Mouse (Mus musculus): Measurements from ENCODE around the gene Vps8. TPM values are rescaled to one million over a fixed set of nuclear protein-coding genes. Genes with fewer than 3 reads are reported as not detected.

Vps8 gene
- total RNA-seq (2021), result 10 to 100 TPM; 57.2 to 61.5 TPM

- DNase-seq (ENCODE audit: extremely low spot score in 1 of 2, low spot score in 2 of 2), result peak; percentile 86 to 95
- intact Hi-C loops (cut with DNase I), result no loop called here
These were observed at the start of gene Vps8 for GRCm38 (mm10) chr16:21422645-21423545. Gene Vps8 (plus strand): TSS chr16:21423118.

GRCm38 (mm10) chr16:21373316-21373960, 49.5 kb upstream of the Vps8 start:
- intact Hi-C loops (cut with DNase I), result no loop called here
- no peak for DNase-seq (ENCODE audit: extremely low spot score in 1 of 2, low spot score in 2 of 2)

- no peak for DNase-seq (ENCODE audit: extremely low spot score in 1 of 2, low spot score in 2 of 2)
- intact Hi-C loops (cut with DNase I), result no loop called here
These were observed 48.9 kb upstream of the Vps8 start for GRCm38 (mm10) chr16:21374067-21374466.

GRCm38 (mm10) chr16:21375147-21375546, 47.8 kb upstream of the Vps8 start:
- intact Hi-C loops (cut with DNase I), result no loop called here
- no peak for DNase-seq (ENCODE audit: extremely low spot score in 1 of 2, low spot score in 2 of 2)

GRCm38 (mm10) chr16:21376316-21376715, 46.6 kb upstream of the Vps8 start:
- no peak for DNase-seq (ENCODE audit: extremely low spot score in 1 of 2, low spot score in 2 of 2)
- intact Hi-C loops (cut with DNase I), result no loop called here

GRCm38 (mm10) chr16:21376949-21377604, 45.8 kb upstream of the Vps8 start:
- DNase-seq (ENCODE audit: extremely low spot score in 1 of 2, low spot score in 2 of 2), result no peak

GRCm38 (mm10) chr16:21377605-21377968, 45.3 kb upstream of the Vps8 start:
- intact Hi-C loops (cut with DNase I), result no loop called here
- DNase-seq (ENCODE audit: extremely low spot score in 1 of 2, low spot score in 2 of 2), result no peak

More at GRCm38 (mm10) chr16:21376949-21377604, 45.8 kb upstream of the Vps8 start:
- intact Hi-C loops (cut with DNase I), result no loop called here

- intact Hi-C loops (cut with DNase I), result no loop called here
- DNase-seq (ENCODE audit: extremely low spot score in 1 of 2, low spot score in 2 of 2), result no peak
These were observed 41.4 kb upstream of the Vps8 start for GRCm38 (mm10) chr16:21381469-21381868.

GRCm38 (mm10) chr16:21382152-21382911, 40.6 kb upstream of the Vps8 start:
- intact Hi-C loops (cut with DNase I), result no loop called here
- DNase-seq (ENCODE audit: extremely low spot score in 1 of 2, low spot score in 2 of 2), result no peak

- no peak for DNase-seq (ENCODE audit: extremely low spot score in 1 of 2, low spot score in 2 of 2)
- intact Hi-C loops (cut with DNase I), result no loop called here
These were observed 36.7 kb upstream of the Vps8 start for GRCm38 (mm10) chr16:21385926-21386881.

- intact Hi-C loops (cut with DNase I), result no loop called here
- peak in 1 of 2 experiments; percentile 67 for DNase-seq (ENCODE audit: extremely low spot score in 1 of 2, low spot score in 2 of 2)
These were observed 33.6 kb upstream of the Vps8 start for GRCm38 (mm10) chr16:21389316-21389715.

GRCm38 (mm10) chr16:21390744-21391143, 32.2 kb upstream of the Vps8 start:
- no peak for DNase-seq (ENCODE audit: extremely low spot score in 1 of 2, low spot score in 2 of 2)
- intact Hi-C loops (cut with DNase I), result loop anchor here (2.0 kb wide), 1 partner anchor 58 kb away; no protein-coding TSS in a partner anchor

GRCm38 (mm10) chr16:21392099-21392498, 30.8 kb upstream of the Vps8 start:
- peak in 1 of 2 experiments; percentile 48 for DNase-seq (ENCODE audit: extremely low spot score in 1 of 2, low spot score in 2 of 2)

GRCm38 (mm10) chr16:21392517-21393112, 30.3 kb upstream of the Vps8 start:
- intact Hi-C loops (cut with DNase I), result loop anchor here (1.0 kb wide), 1 partner anchor 188 kb away; the partner anchor contains the start of gene Ephb3
- peak; percentile 80 to 88 for DNase-seq (ENCODE audit: extremely low spot score in 1 of 2, low spot score in 2 of 2)

More at GRCm38 (mm10) chr16:21392099-21392498, 30.8 kb upstream of the Vps8 start:
- intact Hi-C loops (cut with DNase I), result loop anchor here (1.0 kb wide), 1 partner anchor 188 kb away; the partner anchor contains the start of gene Ephb3

GRCm38 (mm10) chr16:21395546-21395945, 27.4 kb upstream of the Vps8 start:
- intact Hi-C loops (cut with DNase I), result no loop called here
- DNase-seq (ENCODE audit: extremely low spot score in 1 of 2, low spot score in 2 of 2), result no peak

GRCm38 (mm10) chr16:21397681-21398080, 25.2 kb upstream of the Vps8 start:
- DNase-seq (ENCODE audit: extremely low spot score in 1 of 2, low spot score in 2 of 2), result no peak
- intact Hi-C loops (cut with DNase I), result no loop called here

- intact Hi-C loops (cut with DNase I), result no loop called here
- no peak for DNase-seq (ENCODE audit: extremely low spot score in 1 of 2, low spot score in 2 of 2)
These were observed 24.4 kb upstream of the Vps8 start for GRCm38 (mm10) chr16:21398345-21399051.
